Mouse (Mus musculus): ENCODE measurements at regions not wholly inside any gene's neighbourhood (a gene's known extent, or its start where the extent isn't known, plus 50 kb on each side); places are given as distances from the start of the nearest gene placed in this dataset.
A peak's percentile ranks its signal among the peaks of the same experiment; 100 is the strongest.
"Not testable (repeated sequence)": the region's sequence is repeated elsewhere in the genome, so short reads cannot be mapped to it uniquely, and the experiment has no call there.

DNA sequence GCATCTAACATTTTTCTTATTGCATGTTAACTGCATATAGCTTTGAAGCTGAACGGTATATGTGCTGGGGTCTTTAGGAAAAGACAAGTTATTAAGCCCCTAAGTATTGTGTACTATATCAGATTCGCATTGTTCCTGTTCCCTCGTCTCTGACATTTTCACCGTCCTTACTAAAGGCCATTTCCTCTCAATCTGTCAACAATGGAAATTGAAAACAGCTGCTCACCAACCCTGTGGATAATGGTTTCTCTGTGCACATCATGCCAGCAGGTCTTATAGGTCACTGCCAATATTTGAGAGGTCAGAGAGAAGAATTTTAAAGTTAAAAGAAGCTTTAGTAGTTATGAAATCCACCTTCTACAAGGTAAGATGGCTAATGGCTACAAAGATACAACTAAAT is 797.4 kb upstream of the Impad1 start:
- peak; percentile 73 for DNase-seq

DNA sequence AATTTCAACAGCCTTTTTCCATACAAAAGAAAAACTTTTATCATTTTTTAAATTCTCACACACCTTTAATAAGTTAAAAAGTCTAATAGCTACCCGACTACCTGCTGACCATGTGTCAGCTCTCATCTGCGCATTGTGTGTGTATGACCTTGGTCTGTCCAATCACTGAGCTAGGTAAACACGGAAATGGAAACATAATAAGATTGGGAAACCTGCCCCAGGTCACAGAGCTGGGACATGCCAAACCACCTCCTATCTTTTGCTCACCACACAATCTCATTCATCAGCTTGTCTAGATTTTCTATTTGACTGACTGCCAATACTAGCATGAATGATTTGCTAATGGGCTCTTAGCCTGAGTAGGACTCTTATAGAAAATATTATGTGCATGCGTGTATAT is 794.3 kb upstream of the Impad1 start:
- no peak for DNase-seq

DNA sequence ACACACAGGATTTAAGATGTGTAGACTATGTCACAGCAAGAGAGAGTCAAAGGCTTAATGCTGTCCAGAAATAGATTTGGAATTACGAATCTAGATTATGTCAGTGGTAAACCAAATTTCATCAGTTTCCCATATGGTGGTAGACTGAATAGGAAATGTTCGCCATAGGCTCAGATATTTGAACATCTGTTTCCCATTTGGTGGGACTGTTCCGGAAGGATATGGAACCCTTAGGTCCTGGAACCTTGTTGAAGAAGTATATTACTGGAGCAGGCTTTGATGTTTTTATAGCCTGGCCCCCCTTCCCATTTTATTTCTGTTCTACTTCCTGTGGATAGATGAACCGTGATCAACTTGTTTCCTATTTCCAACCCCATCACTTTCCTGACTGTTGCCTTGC is 792.0 kb upstream of the Impad1 start:
- DNase-seq = no peak

DNA sequence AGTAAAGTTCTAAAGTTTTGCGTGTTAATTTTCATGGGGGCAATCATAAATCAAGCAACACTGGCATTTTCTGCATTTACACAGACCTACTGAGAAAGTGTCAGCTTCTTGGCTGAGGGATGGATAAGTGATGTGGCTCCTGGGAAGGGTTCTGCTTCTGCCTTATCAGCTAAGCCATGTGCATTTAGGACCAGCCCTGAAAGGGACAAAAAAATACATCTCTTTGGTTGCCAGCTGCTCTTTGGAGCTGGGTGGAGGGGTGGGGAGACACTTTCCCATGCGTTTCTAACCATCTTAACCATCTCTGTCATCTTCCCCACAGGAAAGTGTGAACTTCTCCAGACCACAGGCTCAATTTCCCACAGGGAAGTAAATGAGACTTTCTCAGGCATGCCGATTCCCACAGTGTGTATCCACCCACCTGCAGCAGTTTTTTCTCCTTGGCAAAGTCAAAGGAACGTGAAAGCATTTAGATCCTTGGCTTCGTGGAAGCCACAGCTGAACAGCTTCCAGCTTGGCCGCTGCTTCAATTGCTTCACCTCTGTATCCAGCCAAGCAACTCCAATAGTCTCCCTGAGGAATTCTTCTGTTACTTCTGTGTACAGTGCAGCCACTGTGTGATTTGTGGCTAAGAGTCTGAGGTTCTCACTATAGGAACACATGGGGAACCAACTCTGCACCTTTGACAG is 791.0 kb upstream of the Impad1 start:
- no peak for DNase-seq

DNA sequence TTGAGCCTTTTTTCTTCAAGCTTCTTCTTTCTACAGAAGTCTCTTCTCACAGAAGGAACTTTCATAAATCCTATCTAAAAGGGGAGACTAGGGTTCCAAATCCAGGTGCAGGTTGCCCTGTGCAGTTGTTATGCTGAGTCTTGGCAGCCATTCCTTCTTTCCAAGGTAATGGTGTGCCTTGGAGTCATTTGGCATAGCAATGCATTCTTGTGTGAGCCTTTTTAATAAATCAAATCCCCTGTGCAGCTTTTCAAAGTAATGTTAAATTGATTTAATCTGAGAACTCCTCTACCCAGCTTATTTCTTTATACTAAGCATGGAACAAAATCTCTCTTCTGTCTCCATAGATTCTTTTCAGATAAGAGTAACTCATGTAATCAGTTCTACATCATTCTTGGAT is 774.9 kb upstream of the Impad1 start:
- DNase-seq = no peak

DNA sequence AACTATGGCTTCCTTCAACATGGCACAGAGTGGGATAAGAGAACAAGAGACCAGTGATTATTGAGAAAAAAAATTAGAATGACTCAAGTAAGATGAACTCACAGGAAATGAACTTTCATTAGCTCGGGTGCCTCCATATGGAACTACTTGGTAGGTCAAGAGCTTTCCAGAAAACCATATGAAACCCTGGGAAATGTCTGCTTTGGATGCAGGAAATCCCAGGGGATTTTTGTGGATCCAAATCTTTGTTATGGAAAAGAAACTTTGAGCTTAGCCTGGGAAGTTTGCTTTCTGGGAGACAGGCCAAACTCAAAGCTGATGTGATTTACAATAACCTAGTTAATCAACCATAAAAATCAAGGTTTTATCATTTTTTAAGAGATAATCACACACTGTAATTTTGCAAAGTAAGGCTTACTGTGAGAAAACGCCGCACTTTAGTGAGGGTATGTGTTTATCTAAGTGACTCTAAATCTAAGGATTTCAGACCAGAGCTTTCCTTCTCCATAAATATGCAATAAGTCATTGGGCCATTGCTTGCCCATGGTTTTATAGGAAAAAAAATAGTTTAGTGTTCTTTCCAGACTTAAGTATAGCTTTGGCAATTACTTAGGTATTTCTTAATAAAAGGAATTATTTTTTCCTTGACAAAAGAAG is 767.0 kb upstream of the Impad1 start:
- DNase-seq = peak; percentile 58

DNA sequence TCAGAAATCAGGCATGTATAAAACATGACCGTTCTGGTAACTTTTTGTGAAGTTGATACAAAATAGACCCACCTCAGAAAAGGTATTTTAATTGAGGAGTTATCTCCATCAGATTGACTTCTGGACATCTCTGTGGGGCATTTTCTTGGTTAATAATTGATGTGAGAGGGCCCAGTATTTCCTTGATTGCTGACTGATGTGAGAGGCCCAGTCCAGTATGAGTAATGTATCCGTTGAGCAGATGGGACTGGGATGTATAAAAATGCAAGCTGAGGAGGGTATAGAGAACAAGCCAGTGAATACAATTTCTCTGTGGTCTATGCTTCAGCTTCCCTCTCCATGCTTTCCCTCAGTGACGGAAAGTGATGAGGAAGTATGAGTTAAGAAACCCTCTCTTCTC is 747.0 kb upstream of the Impad1 start:
- no peak for DNase-seq

DNA sequence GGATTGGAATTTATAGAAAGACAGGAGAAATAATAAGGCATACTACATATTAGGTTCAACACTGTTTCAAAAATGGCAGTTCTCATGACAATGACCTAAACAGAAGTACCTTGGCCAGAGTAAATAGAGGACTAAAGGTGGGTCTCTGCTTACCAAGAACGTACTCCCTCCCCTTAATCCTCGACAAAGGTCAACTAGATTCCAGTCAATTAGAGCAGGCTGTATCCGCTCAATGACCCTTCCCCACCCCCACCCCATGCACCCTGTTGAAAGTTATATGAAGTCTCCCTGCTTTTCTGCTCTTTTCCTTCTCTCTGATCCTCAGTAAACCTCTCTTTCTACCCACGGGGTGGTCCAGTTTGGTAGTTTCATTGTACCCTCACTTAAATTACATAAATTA is 737.3 kb upstream of the Impad1 start:
- no peak for DNase-seq

DNA sequence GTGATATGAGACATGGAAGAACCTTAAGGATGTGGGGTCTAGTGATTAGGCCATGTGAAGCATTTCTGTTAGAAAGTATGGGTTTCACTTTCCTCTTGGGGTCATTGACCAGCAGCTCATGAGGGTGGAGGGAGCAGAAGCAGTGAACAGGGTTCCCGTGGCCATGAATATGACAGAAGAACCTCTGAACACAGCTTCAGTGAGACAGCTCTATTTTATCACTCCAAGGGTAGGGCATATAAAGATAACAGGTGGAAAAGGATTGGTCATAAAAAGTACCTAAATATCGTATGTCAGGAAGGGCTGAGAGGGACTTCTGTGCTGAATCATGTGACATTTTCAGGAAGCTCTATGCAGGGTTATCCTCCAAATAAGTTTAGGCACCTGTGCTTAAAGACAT is 725.4 kb upstream of the Impad1 start:
- no peak for DNase-seq

DNA sequence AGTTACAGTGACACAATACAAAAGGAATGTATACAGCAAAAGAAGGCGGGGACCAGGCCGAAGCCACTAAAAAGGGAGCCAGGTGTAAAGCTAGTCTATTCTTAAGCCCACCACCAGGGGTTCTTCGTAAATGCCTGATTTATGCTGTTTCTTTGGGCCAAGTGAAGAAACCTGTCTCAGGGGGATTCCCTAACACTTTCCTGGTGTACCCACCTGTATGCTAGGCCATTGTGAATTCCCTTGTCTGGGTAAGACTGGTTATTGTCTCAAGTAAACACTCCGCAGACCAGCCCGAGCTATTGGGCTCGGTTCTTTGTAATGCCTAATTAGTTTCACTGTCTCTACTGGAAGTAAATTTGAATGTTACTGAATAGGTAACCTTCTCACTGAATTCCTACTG is 722.3 kb upstream of the Impad1 start:
- not testable (repeated sequence) for DNase-seq

DNA sequence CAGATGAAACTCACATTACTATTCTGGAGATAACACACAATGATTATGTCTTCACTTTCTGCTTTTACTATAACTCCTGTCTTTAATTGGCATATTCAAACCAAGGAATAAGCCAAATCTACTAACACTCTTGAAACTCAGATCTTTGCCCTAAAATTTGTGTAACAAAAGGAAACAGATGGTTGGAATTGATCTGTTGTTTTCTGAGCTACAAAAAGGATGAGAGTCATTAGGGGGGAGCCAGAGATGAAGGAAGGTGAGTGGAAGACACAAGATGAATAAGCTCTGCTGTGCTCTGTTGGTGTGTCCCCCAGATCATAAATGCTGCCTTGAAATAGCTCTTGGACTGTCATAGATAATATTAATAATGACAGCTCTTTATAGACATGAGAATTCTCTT is 718.6 kb upstream of the Impad1 start:
- DNase-seq = no peak

DNA sequence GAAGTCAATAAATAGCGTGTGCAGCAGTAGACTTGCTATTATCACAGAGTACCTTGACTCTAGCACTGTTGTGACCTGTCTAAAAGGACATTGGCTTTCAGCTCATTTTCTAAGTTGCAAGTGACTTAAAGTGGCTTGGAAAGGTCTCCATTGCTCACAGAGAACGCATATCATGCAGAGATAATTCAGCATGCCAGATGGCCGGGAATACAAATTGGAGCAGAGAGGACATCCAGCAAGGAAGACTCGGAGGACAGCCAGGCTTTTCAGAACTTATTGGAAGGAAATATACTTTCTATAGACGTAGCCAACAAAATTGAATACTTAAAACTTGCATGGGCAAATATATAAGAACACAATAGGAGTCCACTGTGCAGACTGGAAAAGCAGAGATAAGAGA is 716.2 kb upstream of the Impad1 start:
- DNase-seq = no peak

DNA sequence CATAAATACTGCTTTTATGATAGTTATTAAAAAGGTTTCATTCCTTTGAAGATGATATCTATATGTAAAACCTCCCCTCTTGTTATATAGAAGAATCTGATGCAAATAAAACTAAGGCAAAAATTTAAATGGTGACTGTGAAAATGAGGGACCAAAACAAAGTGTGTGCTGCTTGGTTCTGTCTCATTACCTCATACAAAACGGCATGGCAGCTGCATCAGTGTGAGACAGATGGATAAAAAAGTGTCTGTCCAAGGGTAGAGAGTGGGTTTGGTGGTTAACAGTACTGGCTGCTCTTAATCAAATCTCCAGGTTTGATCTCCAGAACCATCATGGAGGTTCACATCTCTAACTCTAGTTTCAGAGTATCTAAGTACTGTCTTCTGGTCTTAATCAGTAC is 701.9 kb upstream of the Impad1 start:
- no peak for DNase-seq

DNA sequence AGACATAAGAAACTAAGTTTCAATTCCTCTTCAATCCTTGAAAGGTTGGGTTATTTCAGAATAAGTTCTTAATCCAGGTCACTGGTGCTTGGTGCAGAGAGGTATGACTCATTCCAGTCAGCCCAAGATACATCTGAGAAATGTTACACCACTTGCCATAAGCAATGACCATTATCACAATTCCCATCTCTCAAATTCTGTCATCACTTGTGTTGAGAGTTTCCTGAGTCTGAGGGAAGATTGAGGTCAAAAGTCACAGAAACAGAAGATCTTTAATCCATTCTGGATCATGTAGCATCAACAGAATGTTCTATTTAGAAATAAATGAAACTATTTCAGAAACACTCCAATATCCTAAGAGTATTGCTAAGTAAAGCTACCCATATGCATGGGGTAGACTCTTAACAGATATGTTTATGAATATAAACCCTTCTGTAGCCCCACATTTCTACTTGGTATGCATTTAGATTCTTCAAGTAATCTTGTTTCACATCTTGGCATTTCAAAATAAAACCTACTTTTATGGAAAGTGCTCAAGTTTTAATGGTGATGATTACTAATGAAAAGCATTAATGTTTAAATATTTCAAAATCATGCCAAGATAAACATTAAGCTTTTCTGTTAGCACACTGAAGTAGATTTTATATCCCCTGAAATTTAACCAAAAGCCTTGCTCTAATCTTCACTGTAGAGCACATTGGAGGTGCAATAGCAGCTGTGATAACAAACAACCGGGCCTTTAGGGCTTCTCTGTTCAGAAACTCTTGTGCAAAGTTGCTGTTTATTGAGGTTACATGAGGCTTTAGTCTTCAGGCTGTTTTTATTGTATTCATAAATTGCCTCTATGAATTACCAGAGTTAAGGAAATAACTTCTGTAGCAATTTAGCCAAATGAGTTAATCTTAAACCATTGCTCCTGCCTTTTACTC is 701.2 kb upstream of the Impad1 start:
- peak; percentile 5 for DNase-seq

DNA sequence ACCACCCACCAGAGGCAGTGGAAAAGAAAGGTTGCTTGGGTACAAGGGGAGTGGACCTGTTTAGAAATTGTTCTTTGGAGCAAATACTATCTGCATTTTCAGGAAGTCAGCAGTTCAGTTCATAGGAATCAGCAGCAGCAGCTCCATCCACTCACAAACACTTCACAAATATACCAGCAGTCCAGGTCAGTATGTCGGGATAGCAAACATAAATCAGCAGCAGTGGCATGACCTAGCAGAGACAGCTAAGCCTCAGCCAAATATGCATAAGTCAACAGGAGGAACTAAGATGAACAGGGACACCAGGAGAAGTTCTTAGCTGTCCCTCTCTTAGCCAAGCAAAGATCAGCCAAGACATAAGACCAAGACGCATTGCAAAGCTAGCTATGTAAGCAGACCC is 693.6 kb upstream of the Impad1 start:
- DNase-seq = no peak

DNA sequence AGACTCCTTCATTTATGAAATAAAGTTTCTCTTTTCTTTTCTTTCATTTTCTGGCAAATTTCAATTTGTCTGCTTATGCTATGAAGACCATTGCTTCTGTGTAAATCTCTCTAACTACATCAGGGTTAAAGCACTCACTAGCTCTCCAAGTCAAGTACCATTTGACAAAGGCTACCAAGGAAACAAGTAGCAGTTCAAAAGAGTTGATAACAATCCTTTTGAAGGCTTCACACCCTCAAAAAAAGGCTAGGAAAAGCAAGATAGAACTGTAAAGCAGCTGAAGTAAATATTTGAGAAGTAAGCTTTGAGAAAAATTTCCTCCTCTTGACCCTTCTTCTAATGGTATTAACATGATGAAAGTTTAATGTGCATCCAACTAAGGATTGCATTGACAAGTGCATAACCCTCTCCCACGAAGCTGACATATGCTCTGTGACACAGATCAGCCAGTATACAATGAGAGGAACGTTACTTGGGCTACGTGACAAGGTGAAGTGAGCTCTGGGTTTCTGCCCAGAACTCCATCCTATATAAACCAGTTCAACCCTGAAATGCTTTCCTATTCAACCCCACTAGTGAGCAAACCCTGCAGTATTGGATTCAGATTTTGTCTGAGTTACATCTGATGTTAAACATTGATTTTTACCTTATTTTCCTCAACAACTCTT is 678.9 kb upstream of the Impad1 start:
- no peak for DNase-seq

DNA sequence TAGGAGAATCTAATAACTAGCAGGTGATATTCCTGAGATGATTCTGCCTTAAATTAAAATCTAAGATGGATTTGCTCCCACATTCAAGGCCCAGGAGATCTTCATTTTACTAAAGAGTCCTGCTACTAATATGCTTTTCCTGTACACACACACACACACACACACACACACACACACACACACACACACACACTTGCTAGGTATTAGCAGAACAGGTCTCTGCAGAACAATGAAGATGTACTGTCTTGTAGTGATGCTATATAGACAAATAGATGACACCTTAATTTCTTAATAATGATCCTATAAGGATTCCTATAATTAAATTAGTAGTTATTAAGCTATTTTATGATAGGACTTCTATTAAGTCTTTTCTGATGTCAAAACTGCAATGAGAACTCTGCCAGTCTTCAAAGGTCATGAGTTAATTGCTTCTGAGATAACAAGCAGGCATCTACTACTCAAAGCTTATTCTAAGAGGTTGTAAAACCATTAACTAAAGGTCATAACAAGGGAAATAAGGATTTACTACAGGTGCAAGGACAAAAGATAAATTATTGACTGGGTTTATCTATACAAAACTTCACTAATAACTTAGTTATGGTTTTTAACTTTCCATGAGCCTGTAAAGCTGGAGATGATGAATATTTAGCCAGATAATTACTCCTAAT is 666.0 kb upstream of the Impad1 start:
- DNase-seq = no peak

DNA sequence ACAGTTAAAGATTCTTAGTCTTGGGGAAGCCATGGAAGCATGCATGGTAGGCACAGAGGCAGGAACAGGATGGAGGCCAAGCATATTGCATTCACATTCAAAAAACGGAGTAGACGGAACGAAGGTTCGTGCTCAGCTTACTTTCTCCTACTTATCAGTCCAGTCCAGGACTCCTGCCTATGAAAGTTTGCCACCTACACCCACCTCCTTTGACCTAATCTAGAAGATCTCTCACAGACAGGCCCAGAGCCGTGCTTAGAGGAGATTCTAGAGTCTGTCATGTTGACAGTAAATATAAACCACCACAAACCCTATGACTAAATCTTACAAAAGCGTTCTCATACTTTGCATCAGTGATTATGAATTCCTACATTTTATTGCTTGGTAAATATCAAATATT is 657.3 kb upstream of the Impad1 start:
- DNase-seq = no peak

DNA sequence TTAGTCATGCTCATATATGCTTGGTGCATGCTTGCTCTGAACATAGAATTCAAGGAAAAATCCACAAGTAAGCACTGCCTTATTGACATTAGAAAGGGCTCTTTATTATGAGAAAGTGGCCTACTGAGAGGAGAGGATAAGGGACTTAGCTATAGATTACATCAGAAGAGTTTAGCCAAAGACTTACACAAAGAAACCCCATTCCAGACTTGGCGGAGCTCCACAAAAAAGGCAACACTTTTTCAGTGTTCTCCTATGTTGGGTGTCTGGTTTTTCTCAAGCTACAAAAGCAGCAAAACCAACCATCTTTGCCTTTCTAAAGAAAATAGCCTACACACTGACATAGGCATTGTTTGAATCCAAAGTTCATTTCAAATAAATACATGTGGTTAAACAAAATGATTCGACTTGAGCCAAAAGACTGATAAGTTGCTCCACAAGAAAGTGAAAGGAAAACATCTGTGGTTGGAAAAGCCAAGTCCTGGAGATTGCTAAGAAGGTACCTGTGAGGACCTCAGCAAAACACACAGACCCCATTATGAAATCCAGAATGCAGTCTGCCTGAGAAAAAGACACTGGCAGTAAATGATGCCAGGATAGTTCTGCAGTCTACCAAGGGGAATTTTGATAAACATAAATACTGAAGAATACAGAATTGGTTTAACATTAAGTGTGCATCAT is 648.3 kb upstream of the Impad1 start:
- no peak for DNase-seq

DNA sequence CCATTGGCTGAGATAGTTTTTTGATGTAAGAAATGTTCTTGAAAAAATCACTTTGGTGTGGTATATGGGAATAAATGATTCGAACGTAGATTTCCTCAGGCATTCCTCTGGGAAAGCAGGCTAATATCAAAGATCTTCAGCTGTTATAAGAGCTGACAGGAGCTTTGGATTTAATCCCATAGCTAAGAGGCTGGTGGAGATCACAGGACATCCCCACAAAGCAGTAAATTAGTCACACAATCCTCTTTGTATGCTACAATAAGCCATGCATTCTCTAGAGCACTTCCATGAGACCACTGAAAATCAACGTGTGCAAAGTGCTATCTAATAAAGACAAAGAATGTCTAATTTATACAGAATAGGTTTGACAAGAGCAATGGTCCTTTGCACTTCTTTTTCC is 643.9 kb upstream of the Impad1 start:
- no peak for DNase-seq

Data from embryo, embryonic 11 days (tissue).